Mouse (Mus musculus) bone marrow, adult 2 months (tissue): ENCODE data around the gene Pard6b. TPM values are rescaled to one million over a fixed set of nuclear protein-coding genes. Genes with fewer than 3 reads are reported as not detected.
A peak's percentile ranks its signal among the peaks of the same experiment; 100 is the strongest.

Source experiments
- H3K27ac ChIP-seq: fragments of 200-500 bp; 2 replicates; pipeline ENCODE4 v1.5.1; 2012; ENCODE audit warnings: low read depth, mild to moderate bottlenecking, control low read depth, inconsistent platforms, low read length; ENCODE audit not compliant: control insufficient read depth, poor library complexity, insufficient read depth
- H3K4me1 ChIP-seq: fragments of 200-500 bp; 2 replicates; pipeline ENCODE4 v1.6.1; 2011; ENCODE audit warnings: low read length; ENCODE audit not compliant: control insufficient read depth, insufficient read depth
- H3K4me3 ChIP-seq: fragments of 200-500 bp; replicated peaks from 2 replicates; pipeline ENCODE3; 2011; ENCODE audit warnings: mild to moderate bottlenecking, low read depth, low read length, control low read depth; ENCODE audit not compliant: control insufficient read depth
- CTCF ChIP-seq: fragments of 200-500 bp; IDR thresholded peaks from 2 replicates; pipeline ENCODE4 v1.5.1; 2011; ENCODE audit warnings: low read length, control low read depth; ENCODE audit not compliant: control insufficient read depth, insufficient read depth
- POLR2A ChIP-seq: fragments of 200-500 bp; IDR thresholded peaks from 2 replicates; pipeline ENCODE4 v1.6.1; 2011; ENCODE audit warnings: low read depth, mild to moderate bottlenecking, control low read depth, low read length, borderline replicate concordance; ENCODE audit not compliant: control insufficient read depth
- WGBS: fragments of 180-500 bp; shearing (Covaris S2); methylation state at CpG from one replicate; pipeline ENCODE4 v1.1.7; 2018; 5-methylcytosine and 5-hydroxymethylcytosine counted together
- polyA plus RNA-seq: library from polyadenylated mRNA; stranded (reverse); fragments of >200 nt; gene quantifications from 2 replicates; pipeline ENCODE4 v1.2.4, GENCODE M21; 2011; ENCODE audit warnings: low replicate concordance; ENCODE audit not compliant: missing spikeins, insufficient read depth, insufficient read length

Pard6b gene
- polyA plus RNA-seq, 1 experiment: not detected

GRCm38 (mm10) chr2:168072436-168073131 is 8.2 kb upstream of the Pard6b start:
- no peak for TF ChIP-seq CTCF
- no peak for TF ChIP-seq POLR2A
- no peaks in the 10 kb centered on the region for H3K4me1 ChIP-seq
- H3K4me3 ChIP-seq: no peak overlapping the region
- H3K27ac ChIP-seq: no peak overlapping the region
- 77% methylated on average over 12 of the region's 12 CpGs for WGBS

GRCm38 (mm10) chr2:168073722-168074121 is 7.1 kb upstream of the Pard6b start:
- WGBS: 89% methylated on average over 5 of the region's 5 CpGs
- H3K27ac ChIP-seq: no peak overlapping the region
- no peaks in the 10 kb centered on the region for H3K4me1 ChIP-seq
- no peak overlapping the region for H3K4me3 ChIP-seq
- TF ChIP-seq CTCF (no peak), POLR2A (no peak)

GRCm38 (mm10) chr2:168074457-168074856 is 6.3 kb upstream of the Pard6b start:
- WGBS: 62% methylated on average over 3 of the region's 3 CpGs
- TF ChIP-seq CTCF: no peak
- no peak for TF ChIP-seq POLR2A
- H3K4me3 ChIP-seq: no peak overlapping the region
- H3K27ac ChIP-seq: no peak overlapping the region
- no peaks in the 10 kb centered on the region for H3K4me1 ChIP-seq

- Histone ChIP-seq H3K4me1 (no peaks in the 10 kb centered on the region; the same call in 1 of the 2 replicates), H3K27ac (no peak overlapping the region), H3K4me3 (no peak overlapping the region)
- 80% methylated on average over 20 of the region's 20 CpGs for WGBS
- TF ChIP-seq CTCF (no peak), POLR2A (no peak)
These were observed 3.8 kb upstream of the Pard6b start for GRCm38 (mm10) chr2:168076840-168077576.

- no peaks in the 10 kb centered on the region; the same call in 1 of the 2 replicates for H3K4me1 ChIP-seq
- H3K27ac ChIP-seq: no peak overlapping the region
- H3K4me3 ChIP-seq: no peak overlapping the region
- TF ChIP-seq POLR2A: no peak
- no peak for TF ChIP-seq CTCF
- WGBS: 71% methylated on average over 15 of the region's 15 CpGs
These were observed 2.5 kb upstream of the Pard6b start for GRCm38 (mm10) chr2:168078107-168078830.

- 1% methylated on average over 49 of the region's 49 CpGs for WGBS
- TF ChIP-seq CTCF (no peak), POLR2A (no peak)
- Histone ChIP-seq H3K4me1 (no peaks in the 10 kb centered on the region; the same call in 1 of the 2 replicates), H3K27ac (no peak overlapping the region; the same call in 1 of the 2 replicates), H3K4me3 (peak overlapping the region; percentile 40)
These were observed 612 bp downstream of the Pard6b start for GRCm38 (mm10) chr2:168081299-168081932.

GRCm38 (mm10) chr2:168081933-168082306 is 1.1 kb downstream of the Pard6b start:
- H3K4me1 ChIP-seq: no peaks in the 10 kb centered on the region; the same call in 1 of the 2 replicates
- H3K4me3 ChIP-seq: no peak overlapping the region
- TF ChIP-seq POLR2A (no peak), CTCF (no peak)
- no peak overlapping the region for H3K27ac ChIP-seq
- 6% methylated on average over 14 of the region's 14 CpGs for WGBS

- H3K4me3 ChIP-seq: no peak overlapping the region
- WGBS: 74% methylated on average over 2 of the region's 2 CpGs
- TF ChIP-seq POLR2A: no peak
- TF ChIP-seq CTCF: no peak
- H3K4me1 ChIP-seq: no peaks in the 10 kb centered on the region; the same call in 1 of the 2 replicates
- no peak overlapping the region for H3K27ac ChIP-seq
These were observed 2.8 kb downstream of the Pard6b start for GRCm38 (mm10) chr2:168083593-168083992.

GRCm38 (mm10) chr2:168084228-168084627 is 3.4 kb downstream of the Pard6b start:
- Histone ChIP-seq H3K4me1 (no peaks in the 10 kb centered on the region; the same call in 1 of the 2 replicates), H3K27ac (no peak overlapping the region), H3K4me3 (no peak overlapping the region)
- TF ChIP-seq CTCF: no peak
- no peak for TF ChIP-seq POLR2A
- 85% methylated on average over 7 of the region's 7 CpGs for WGBS
